ENCODE assay signal across 9 mouse cellular contexts in the genomic region with DNA sequence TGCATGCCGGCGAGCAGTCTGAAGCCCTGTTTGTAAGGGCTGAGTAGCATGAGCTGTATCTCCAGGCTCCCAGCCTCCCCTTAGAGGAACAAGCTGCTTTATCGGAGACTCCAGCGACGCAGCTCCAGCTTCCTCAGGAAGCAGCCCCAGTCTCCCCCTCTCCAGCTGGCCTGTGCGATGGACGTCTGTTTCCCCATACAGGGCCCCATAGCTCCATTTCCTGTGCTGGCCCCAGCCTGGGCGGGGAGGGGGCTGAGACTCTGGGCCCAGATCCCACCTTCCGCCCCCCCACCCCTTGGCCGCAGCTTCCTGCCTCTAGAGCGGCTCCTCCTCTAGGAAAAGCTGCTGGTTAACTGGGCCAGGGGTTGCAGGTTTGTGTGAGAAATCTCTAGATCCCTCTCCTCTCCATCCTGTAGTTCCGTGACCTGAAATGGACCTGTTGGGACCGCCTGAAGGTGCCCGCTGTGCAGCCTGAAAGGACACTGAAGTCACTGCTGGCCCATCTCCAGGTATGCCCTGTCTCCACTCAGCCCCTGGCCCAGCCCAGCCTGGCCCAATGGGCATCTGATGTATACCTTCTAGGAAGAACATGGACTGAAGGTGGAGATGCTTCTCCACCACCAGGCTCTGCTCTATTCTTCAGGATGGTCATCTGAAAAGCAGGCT. TPM values are rescaled to one million over a fixed set of nuclear protein-coding genes. Genes with fewer than 3 reads are reported as not detected.
DNase-seq lines count a peak whose midpoint lies in the region; ATAC-seq and TF ChIP-seq lines count a peak whose summit lies in the region.
"Had no signal": no experiment of that assay in that cellular context is flagged by ENCODE, and none has a peak within 500 bp of the region (broad histone marks: within the 10 kb centered on the region; RNA-seq: fewer than 3 reads in every experiment).

A gene (plus strand): TSS at position 378 of the 666 bp plus-strand sequence.

- ATAC-seq in forebrain, embryonic 14.5 days = no peak
- ATAC-seq in hematopoietic stem cell, adult 5-6 weeks (replicated peaks in 1 of 2; ENCODE audit: insufficient read depth in 1 of 2, low FRiP score in 2 of 2, low TSS enrichment in 1 of 2, low read depth in 1 of 2, poor library complexity in 2 of 2, severe bottlenecking in 2 of 2) = peak; percentile 50 to 58
- ATAC-seq in megakaryocyte, adult 5-6 weeks (ENCODE audit: poor library complexity, severe bottlenecking) = peak; percentile 36
- no peak for ATAC-seq in cerebellum, adult (ENCODE audit: insufficient number of reproducible peaks, low FRiP score, low TSS enrichment)

- no peaks in the 10 kb centered on the region for H3K9me3 ChIP-seq in ES-E14 (ENCODE audit: control insufficient read depth, insufficient read depth, low read depth, low read length)
- H3K9me3 ChIP-seq in forebrain, embryonic 14.5 days (replicated peaks; ENCODE audit: control insufficient read depth, low read length) = no peaks in the 10 kb centered on the region

- no peak within 1 kb of the TSS for H3K27ac ChIP-seq in ES-E14 (ENCODE audit: insufficient read depth, low read depth, low read length, poor library complexity, severe bottlenecking)
- H3K27ac ChIP-seq in forebrain, embryonic 14.5 days (ENCODE audit: low read depth, low read length) = peak within 1 kb of the TSS; percentile 55

- peaks cover 2 to 14% of the 10 kb centered on the region in 2 experiments; a peak in 2 of 4 replicates for H3K4me1 ChIP-seq in ES-E14 (ENCODE audit: control insufficient read depth in 2 of 2, insufficient read depth in 2 of 2, low read length in 2 of 2, poor library complexity in 1 of 2)
- peaks cover 6% of the 10 kb centered on the region for H3K4me1 ChIP-seq in forebrain, embryonic 14.5 days (ENCODE audit: control insufficient read depth, insufficient read depth, low read length)

- no peaks in the 10 kb centered on the region for H3K27me3 ChIP-seq in forebrain, embryonic 14.5 days (replicated peaks; ENCODE audit: control insufficient read depth, insufficient read depth, low read length)

- WGBS in forebrain, embryonic 14.5 days = 60% methylated on average over 14 of the region's 14 CpGs

- H3K4me3 ChIP-seq in ES-E14 (ENCODE audit: insufficient read depth in 1 of 2, low read depth in 1 of 2, low read length in 2 of 2, poor library complexity in 1 of 2, severe bottlenecking in 1 of 2) = peak within 1 kb of the TSS; percentile 1 to 36; a peak in 1 of 4 replicates
- no peak within 1 kb of the TSS for H3K4me3 ChIP-seq in forebrain, embryonic 14.5 days (ENCODE audit: low read depth, low read length)

- in situ Hi-C loops in ES-E14 (cut with MboI; ENCODE audit: low sequenced_read_pairs in 2 of 2, unreplicated experiment in 2 of 2) = no loop called here

- H3K9ac ChIP-seq in ES-E14 (ENCODE audit: insufficient read depth, low read depth, low read length, poor library complexity, severe bottlenecking) = no peak within 1 kb of the TSS
- H3K9ac ChIP-seq in forebrain, embryonic 14.5 days (ENCODE audit: low read length) = peak within 1 kb of the TSS; percentile 33; the same call in 1 of the 2 replicates

- DNase-seq in ES-E14 (ENCODE audit: low read depth, low spot score) = no peak
- peak; percentile 61 to 74 for DNase-seq in adrenal gland, postnatal 36 days
- peak; percentile 45 for DNase-seq in forebrain, embryonic 14.5 days (ENCODE audit: low spot score)
- peak; percentile 32 to 34 for DNase-seq in layer of hippocampus, postnatal 25 days (ENCODE audit: extremely low spot score in 1 of 2, low spot score in 1 of 2)
- DNase-seq in spleen, postnatal 10 days (ENCODE audit: low spot score in 2 of 2) = peak; percentile 68 to 83

- H3K36me3 ChIP-seq in ES-E14 (ENCODE audit: control insufficient read depth, insufficient read depth, low read length, poor library complexity, severe bottlenecking) = no peaks in the 10 kb centered on the region
- no peaks in the 10 kb centered on the region for H3K36me3 ChIP-seq in forebrain, embryonic 14.5 days (ENCODE audit: control insufficient read depth, insufficient read depth, low read length)

- peak within 1 kb of the TSS; percentile 1; the same call in 1 of the 2 replicates for H3K4me2 ChIP-seq in forebrain, embryonic 14.5 days (ENCODE audit: low read length)

TF ChIP-seq in ES-E14, 5 proteins besides CTCF, POLR2A, EP300 and RAD21:
- no peak for TF ChIP-seq CHD2 (IDR thresholded peaks at IDR 0.05; ENCODE audit: low read depth, low read length)
- TF ChIP-seq ZNF384 (IDR thresholded peaks at IDR 0.05; ENCODE audit: low read depth, low read length) = no peak
- TF ChIP-seq ZC3H11A (IDR thresholded peaks at IDR 0.05; ENCODE audit: borderline replicate concordance, low read depth, low read length) = no peak
- no peak for TF ChIP-seq MAFK (IDR thresholded peaks at IDR 0.05; ENCODE audit: insufficient read depth, low read depth, low read length)
- no peak for TF ChIP-seq HCFC1 (IDR thresholded peaks at IDR 0.05; ENCODE audit: borderline replicate concordance, insufficient read depth, low read length)

RNA-seq across cellular contexts. Expression of the gene that starts here (rescaled TPM):
- total RNA-seq in ES-E14 (2012; rRNA removed) = 0.18 and 0.53 TPM in 2 replicates
- under 1 TPM; 0.33 to 0.40 TPM for total RNA-seq in adrenal gland, postnatal 36 days (2021)
- 0.56 and 0.83 TPM in 2 replicates for polyA plus RNA-seq in forebrain, embryonic 14.5 days (2014; fragmentation: Nextera tagmentation; extraction: Ambion mirVana)
- 2.2 and 2.3 TPM in 2 replicates for total RNA-seq in hematopoietic stem cell, adult 5-6 weeks (2017)
- total RNA-seq in layer of hippocampus, postnatal 25 days (2021) = 1 to 10 TPM; 1.0 to 1.4 TPM
- total RNA-seq in megakaryocyte, adult 5-6 weeks (2015) = 0.18 TPM in 1 of 2 replicates, not detected in the other
- total RNA-seq in megakaryocyte, adult 5-6 weeks (2017) = not detected in 2 replicates
- total RNA-seq: gastrocnemius, adult 8-10 months had no signal

Comparison
In these comparisons a context has a peak if more than half of its experiments do, and no peak if none do; other contexts are left out.
1. Peak in DNase-seq in adrenal gland, postnatal 36 days; RNA of the gene not detected or under 1 TPM.
2. Peak in DNase-seq, H3K27ac ChIP-seq, H3K9ac ChIP-seq and H3K4me2 ChIP-seq in forebrain, embryonic 14.5 days; RNA of the gene not detected or under 1 TPM.
3. Peak in ATAC-seq in megakaryocyte, adult 5-6 weeks; RNA of the gene not detected or under 1 TPM.
4. ATAC-seq: peak in hematopoietic stem cell, adult 5-6 weeks (2 of 2); none in forebrain, embryonic 14.5 days (single experiment) and cerebellum, adult (single experiment).